ENCODE assay signal across 7 mouse cellular contexts in the genomic region with DNA sequence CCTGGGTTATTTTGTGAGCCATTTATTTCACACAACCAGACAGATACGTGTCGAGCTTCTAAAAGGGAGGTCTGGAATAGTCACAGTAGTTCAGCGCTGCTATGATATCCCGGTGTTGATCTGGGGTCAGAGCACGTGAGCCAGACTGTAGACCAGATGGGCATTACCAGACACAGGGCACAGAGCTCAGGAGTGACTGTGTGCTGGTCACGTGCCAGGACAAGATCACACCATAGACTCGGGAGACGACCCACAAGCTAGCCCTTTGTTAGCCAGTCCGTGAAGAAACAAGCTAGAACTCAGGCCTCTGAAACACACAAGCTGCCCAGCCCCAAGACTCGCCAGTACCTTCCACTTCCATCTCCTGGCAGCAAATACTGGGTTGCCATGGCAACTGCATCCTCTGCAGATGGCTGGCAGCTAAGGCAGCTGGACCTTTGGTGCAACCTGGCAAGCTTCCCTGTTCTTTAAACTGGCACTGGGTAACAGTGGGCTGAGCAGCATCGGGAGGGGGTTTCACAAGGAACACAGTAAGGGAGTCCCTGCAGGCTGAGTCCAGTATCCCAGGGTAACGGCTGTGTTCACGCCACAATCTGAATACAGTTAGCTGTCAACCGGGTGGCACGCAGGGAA.
A peak's percentile ranks its signal among the peaks of the same experiment; 100 is the strongest.
DNase-seq lines count a peak whose midpoint lies in the region; TF ChIP-seq lines count a peak whose summit lies in the region.

No protein-coding gene starts in this region.

- peak; percentile 88 for DNase-seq in cerebellum, postnatal 14 days
- DNase-seq in frontal cortex, postnatal 36 days (ENCODE audit: low spot score in 2 of 2) = peak; percentile 62 to 86
- peak; percentile 77 to 91 for DNase-seq in left cerebral cortex, postnatal 14 days (ENCODE audit: low spot score in 2 of 2)
- peak; percentile 70 to 77 for DNase-seq in right cerebral cortex, adult 2 months (ENCODE audit: low spot score in 2 of 2)
- no peak for DNase-seq in kidney, adult 2 months
- no peak for DNase-seq in adrenal gland, adult (ENCODE audit: inconsistent age in 2 of 2, low spot score in 1 of 2)
- DNase-seq in heart, adult 2 months = no peak

- no peak overlapping the region for H3K4me3 ChIP-seq in kidney, adult 2 months (ENCODE audit: insufficient read depth, low read depth, low read length)
- no peak overlapping the region for H3K4me3 ChIP-seq in heart, adult 2 months

- no peaks in the 10 kb centered on the region for H3K4me1 ChIP-seq in kidney, adult 2 months (ENCODE audit: control insufficient read depth, insufficient read depth, low read length)
- no peaks in the 10 kb centered on the region for H3K4me1 ChIP-seq in heart, adult 2 months (ENCODE audit: control insufficient read depth, insufficient read depth, low read length)

- intact Hi-C loops in left cerebral cortex, postnatal 14 days (cut with DNase I) = no loop called here
- intact Hi-C loops in heart, adult 2 months (cut with DNase I) = no loop called here

- WGBS in kidney, adult 2 months = 92% methylated on average over 15 of the region's 15 CpGs
- 85% methylated on average over 15 of the region's 15 CpGs for WGBS in heart, adult 2 months

- no peak for TF ChIP-seq POLR2A in kidney, adult 2 months (IDR thresholded peaks at IDR 0.05; ENCODE audit: low read depth, low read length)
- no peak for TF ChIP-seq POLR2A in heart, adult 2 months (IDR thresholded peaks at IDR 0.05; ENCODE audit: insufficient read depth, low read depth, low read length)

- H3K9ac ChIP-seq in heart, adult 2 months (ENCODE audit: low read depth, low read length) = no peak overlapping the region

- H3K27me3 ChIP-seq in kidney, adult 2 months (replicated peaks; ENCODE audit: control insufficient read depth, insufficient read depth, low read length) = no peaks in the 10 kb centered on the region
- no peaks in the 10 kb centered on the region for H3K27me3 ChIP-seq in heart, adult 2 months (ENCODE audit: control insufficient read depth, insufficient read depth, low read length)

- no peak overlapping the region for H3K27ac ChIP-seq in kidney, adult 2 months (ENCODE audit: insufficient read depth, low read depth, low read length)
- H3K27ac ChIP-seq in heart, adult 2 months = no peak overlapping the region

- TF ChIP-seq CTCF in kidney, adult 2 months (conservative IDR thresholded peaks at IDR 0.05; ENCODE audit: insufficient read depth, insufficient read length, low read depth, low read length) = no peak
- no peak for TF ChIP-seq CTCF in heart, adult 2 months (IDR thresholded peaks at IDR 0.05)

- no peak for TF ChIP-seq EP300 in heart, adult 2 months (IDR thresholded peaks at IDR 0.05; ENCODE audit: insufficient read depth, low read depth, low read length)

- no peaks in the 10 kb centered on the region for H3K36me3 ChIP-seq in kidney, adult 2 months (ENCODE audit: control insufficient read depth, insufficient read depth, low read length)
- no peaks in the 10 kb centered on the region for H3K36me3 ChIP-seq in heart, adult 2 months (ENCODE audit: control insufficient read depth, insufficient read depth, low read length)

- no peaks in the 10 kb centered on the region for H3K79me2 ChIP-seq in heart, adult 2 months (replicated peaks; ENCODE audit: control insufficient read depth, insufficient read depth, low read length)

Comparison
In these comparisons a context has a peak if more than half of its experiments do, and no peak if none do; other contexts are left out.
1. DNase-seq: peak in cerebellum, postnatal 14 days (2 of 2), frontal cortex, postnatal 36 days (2 of 2), left cerebral cortex, postnatal 14 days (2 of 2) and right cerebral cortex, adult 2 months (2 of 2); none in kidney, adult 2 months (single experiment), adrenal gland, adult (0 of 2) and heart, adult 2 months (0 of 2).